Mouse (Mus musculus): ENCODE measurements around the gene Ddb2.

The Ddb2 gene

DNA sequence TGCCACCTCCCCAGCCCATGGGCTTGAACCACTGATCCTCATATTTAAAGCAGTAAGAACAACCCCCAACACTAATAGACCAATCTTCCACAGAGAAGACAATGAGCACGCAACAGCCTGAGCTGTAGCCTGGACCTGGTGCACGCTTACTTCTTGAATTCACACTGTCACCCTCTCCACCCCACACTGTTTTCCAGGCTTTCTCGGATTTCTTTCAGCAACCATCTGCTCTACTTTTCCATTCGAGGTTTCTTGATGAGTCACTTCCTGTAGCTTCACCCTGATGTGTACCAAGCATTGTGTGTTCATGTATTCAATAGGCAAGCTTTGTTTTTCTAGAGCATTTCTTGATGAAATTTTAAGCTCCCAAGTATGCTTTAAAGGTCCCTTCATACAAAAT, 49.4 kb downstream of the Ddb2 start:
- in situ Hi-C loops (cut with MboI, MseI): no loop called here

DNA sequence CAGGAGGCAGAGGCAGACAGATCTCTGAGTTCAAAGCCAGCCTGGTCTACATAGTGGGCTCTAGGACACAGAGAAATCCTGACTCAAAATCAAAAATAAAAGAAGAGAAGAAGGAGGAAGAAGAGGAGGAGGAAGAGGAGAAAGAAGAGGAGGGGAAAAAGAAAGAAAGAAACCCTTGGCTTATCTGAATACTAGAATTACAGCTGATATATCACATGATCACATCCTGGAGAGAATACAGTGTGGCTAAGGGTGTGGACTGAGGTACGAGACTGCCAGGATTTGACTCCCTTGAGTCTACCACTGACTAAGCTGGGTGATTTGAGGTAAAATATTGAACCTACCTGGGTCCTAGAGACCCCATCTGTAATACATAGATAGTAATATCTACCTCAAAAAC, 50.6 kb downstream of the Ddb2 start:
- in situ Hi-C loops (cut with MboI, MseI): no loop called here

DNA sequence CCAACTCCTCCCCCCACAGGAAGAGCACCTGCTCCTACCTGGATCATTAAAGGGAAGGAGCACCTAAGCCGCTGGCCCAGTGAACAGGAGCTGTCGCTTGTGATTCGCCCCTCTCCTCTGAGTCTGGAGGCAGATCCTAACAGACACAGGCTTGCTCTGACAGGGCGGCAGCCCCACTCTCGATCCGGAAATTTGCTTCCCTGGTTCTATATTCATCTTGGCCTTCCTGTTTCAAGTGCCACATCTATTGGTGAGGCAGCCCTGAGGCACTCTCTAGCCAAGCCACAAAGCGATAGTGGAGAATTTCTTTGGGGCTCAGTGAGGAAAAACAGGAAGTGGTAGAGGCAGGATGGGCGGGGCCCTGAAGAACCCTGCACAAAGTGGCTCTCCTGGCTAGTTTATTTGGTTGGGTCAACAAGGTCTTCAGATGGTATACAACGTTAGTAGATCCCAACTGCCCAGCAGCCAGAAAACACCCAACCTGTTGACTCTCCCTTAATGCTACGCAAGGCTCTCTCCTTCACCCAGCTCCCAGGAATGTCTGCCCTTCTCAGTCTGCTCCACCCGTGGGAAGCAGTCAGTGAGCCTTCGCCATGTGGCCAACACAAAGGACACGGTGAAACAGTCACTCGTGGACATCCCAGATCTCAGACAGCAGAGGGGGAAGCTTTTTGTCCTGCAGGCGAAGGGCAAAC, 52.9 kb downstream of the Ddb2 start, which contains the start of gene Madd:
Gene Madd, minus strand, starts transcription at position 127 of the 695 bp plus-strand sequence.
- in situ Hi-C loops (cut with MboI, MseI): no loop called here

DNA sequence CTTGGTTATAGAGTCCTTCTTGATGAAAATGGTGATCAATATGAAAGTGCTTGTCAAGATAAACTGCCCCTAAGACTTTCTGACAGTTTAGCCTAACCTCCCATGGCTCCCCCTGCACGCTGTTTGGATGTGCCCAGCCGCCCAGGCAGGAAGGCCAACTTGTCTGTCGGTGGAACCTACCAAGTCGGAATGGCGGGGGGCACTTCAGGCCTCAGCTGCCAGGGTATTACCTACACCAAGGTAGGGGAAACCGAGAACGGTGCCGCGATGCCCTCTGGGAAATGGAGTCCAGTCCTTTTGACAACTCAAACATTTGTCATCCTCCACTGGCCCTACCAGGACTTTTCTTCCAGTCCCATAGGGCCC, 53.7 kb downstream of the Ddb2 start:
- in situ Hi-C loops (cut with MboI, MseI): no loop called here

DNA sequence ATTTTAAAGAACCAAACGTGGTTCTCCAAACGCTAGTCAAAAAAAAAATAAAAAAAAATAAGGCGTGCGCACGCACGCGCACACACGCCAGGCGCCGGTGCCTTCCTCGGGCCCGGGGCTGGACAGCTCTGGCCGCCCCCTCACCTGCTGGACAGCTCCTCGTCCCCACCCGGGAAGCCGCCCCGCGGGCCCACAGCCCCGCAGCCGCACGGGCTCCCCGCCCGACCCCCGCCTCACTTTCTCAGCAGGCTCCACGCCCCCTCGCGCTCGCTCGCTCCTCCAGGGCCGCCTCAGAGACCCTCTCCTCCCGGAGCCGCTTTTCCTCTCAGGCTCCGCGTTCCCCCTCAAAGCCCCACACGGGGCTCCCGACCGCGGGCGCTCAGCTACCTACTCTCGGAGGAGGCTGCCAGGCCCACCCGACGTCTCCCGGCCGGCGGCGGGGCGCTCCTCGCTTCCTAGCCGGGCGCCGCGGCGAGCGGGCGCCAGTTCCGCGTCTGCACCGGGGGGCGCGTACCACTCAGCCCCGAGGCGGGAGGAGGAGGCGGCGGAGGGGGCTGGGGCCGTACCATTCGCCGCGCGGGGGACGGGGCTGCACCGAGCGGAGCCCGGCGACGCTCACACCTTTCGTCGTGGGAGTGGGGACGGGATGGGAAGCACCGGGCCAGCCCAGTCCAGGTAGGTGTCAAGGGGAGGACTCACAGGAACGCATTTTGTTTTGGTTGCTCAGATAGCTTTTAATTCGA, 54.2 kb downstream of the Ddb2 start:
- in situ Hi-C loops (cut with MboI, MseI): no loop called here

DNA sequence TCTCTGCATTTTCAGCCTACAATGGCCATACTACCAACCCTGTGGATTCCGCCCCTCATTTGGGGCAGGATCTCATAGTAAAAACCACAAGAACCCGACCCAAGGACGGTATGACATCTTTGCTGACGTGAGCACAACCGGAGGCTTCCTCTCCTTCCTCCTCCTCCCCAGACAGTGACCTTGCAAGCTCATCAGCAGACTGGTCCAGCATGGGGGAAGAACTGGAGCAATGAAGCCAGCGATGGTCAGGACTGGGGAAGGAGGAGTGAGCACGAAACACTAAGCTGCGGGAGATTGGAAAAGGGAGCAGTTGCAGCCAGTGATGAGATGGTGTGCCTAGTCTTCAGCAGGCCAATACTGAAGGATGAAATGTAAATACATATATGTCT, 54.8 kb downstream of the Ddb2 start:
- in situ Hi-C loops (cut with MboI, MseI): no loop called here

DNA sequence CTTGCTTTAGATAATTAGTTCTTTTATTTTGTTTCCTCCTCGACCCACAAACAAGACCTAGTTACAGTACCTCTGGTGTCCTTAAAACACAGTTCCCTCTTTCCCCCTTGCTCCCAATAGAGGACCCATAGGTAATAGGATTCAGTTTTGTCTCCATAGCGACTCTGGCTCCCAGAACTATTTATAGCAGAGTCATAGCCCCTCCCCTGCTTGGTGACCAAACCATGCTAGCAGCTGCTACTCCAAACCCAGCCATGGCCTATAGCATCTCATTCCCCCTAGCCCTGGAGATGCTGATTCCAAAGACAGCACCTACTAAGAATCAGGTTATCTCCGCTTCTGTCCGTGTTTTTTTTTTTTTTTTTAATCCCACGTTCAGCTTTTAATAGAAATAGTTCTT, 56.1 kb downstream of the Ddb2 start:
- in situ Hi-C loops (cut with MboI, MseI): no loop called here

DNA sequence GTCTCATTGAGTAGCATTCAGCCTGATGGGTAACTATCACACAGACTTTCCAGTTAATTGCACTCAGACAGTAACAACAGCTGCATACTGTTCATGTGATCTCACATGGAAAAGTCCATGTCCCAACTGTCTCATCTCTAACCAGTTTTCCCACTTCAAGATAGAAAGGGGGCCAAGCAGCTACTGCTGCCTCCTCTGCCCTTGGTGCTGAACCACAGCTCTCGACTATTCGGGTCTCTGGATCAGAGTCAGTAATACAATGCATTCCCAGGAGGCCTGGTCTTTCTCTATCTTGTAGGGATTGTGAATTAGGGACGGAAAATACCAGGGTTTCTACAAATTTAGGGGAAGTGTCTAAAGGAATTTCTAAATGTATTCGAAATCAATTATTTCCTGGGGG, 57.0 kb downstream of the Ddb2 start:
- in situ Hi-C loops (cut with MboI, MseI): no loop called here

DNA sequence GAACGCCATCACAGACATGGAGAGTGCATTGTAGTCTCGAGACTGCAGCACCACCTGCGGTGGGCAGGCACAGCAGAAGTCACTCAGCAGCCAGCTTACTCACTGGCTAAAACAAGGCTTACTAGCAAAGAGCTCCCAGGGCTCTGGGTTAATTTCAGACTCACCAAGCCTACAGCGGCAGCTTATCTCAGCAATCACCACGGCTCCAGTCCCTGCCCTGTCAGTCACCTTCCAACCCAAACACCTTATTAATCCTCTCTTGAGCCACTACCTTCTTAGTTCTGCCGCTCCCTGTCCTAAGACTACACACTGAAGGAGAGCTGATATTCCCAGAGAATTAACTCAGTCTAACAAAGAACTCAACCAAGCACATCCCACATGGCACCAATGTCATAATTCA, 60.5 kb downstream of the Ddb2 start:
- in situ Hi-C loops (cut with MboI, MseI): no loop called here

DNA sequence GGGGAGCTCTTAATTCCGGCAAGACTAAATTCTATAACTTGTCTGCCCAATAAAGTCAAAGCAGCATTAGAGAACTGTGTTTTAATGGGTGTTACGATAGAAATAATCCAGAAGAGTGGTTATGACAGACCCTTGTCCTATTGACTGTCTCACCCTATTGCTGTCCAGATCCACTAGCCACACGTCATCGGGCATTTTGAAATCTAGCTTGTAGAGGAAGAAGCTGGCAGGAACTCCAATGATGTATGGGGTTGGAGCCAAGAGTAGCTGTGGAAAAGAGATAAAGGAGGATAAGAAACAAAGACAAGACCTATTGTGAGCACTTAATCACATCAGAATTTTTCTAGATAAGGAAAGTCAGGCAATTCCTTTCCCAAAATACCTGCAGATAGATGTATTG, 61.3 kb downstream of the Ddb2 start:
- in situ Hi-C loops (cut with MboI, MseI): no loop called here

DNA sequence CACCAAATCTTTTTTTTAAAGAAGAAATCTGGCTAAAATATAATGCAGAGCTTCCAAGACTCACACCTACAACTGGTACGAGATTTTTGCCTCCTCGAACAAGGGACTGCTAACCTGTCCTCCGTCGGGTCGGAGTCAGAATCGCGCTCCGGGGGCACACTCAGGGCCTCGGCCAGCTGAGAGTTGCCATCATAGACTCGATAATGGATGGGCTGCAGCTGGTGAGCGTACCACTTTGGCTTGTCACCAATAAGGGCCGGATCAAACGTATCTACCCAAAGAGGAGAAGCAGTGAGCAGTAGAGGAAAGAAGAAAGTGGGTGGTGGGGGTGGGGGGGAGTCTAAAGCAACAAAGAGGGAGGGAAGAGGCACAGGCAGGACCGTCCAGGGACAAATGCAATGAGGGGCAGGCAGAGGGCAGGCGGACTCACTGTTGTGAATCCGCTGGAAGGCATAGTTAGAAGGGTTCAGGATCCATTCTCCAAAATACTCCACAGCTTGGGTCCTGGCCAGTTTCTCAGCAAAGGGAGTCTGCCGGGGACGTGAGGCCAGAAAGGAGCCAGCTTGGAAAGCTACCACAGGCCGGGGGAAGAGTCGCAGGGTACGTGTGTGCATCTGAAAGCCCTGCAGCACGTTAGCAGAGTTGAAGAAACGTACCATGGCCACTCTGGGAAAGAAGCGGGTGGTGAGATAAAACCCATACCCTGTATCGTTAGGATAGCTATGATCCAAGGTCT, 67.0 kb downstream of the Ddb2 start:
- in situ Hi-C loops (cut with MboI, MseI): loop anchor here (10.0 kb wide), 2 partner anchors 405 to 445 kb away; no protein-coding TSS in a partner anchor

DNA sequence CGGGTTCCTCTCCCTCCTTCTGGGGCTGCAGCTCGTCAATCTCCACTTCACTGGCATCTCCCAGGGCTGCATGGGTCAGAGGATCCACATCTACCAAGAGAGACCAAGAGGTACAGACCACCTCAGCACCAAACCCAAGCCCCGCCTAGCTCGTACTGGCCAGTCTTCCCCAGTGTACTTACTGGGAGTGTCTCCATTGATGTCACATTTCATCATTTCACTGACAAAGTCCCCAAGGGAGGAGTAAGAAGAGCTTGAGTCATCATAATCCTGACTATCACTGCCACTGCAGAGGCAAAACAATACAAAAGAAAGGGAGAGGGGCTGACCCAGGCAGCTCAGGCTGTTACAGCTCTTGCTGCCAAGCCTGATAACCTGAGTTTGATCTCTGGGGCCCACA, 69.2 kb downstream of the Ddb2 start:
- in situ Hi-C loops (cut with MboI, MseI): loop anchor here (10.0 kb wide), 2 partner anchors 407 to 443 kb away; no protein-coding TSS in a partner anchor

DNA sequence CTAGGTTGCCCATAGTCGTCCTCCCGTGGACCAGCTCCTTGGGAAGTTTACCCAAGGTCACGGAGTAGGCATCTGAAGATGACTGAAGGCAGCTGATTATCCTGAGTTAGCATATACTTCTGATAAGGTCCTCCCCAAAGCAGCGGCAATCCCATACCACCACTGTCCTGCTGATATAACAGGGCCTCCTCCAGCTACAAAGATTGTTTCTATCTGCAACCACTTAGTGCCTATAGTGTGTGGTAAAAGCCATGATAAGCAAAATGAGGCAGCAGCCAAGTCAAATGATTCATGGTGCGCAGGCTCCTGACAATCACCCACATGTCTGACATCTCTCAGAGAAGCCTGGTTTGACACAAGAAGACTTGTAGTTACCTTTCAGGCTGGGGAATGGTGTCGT, 71.8 kb downstream of the Ddb2 start:
- in situ Hi-C loops (cut with MboI, MseI): loop anchor here (10.0 kb wide), 2 partner anchors 410 to 440 kb away; no protein-coding TSS in a partner anchor

DNA sequence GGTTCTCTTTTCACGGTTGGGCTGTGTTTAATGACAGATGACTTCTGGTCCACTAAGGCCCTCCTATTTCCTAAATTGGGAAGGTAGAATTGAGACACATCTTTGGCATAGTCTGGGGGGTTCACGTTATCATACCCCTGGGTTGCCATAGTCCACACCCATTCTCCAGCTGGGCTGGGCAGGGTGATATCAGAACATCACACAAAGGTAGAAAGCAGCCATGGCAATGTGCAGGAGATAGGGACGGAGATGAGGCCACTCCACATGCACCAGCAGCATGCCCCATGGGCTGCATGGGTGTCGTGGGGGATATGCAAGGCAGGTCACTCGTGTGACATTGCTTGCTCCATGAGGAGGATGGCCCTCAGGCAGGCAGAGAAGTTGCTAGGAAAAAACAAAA, 73.2 kb downstream of the Ddb2 start:
- in situ Hi-C loops (cut with MboI, MseI): loop anchor here (10.0 kb wide), 2 partner anchors 411 to 439 kb away; no protein-coding TSS in a partner anchor

DNA sequence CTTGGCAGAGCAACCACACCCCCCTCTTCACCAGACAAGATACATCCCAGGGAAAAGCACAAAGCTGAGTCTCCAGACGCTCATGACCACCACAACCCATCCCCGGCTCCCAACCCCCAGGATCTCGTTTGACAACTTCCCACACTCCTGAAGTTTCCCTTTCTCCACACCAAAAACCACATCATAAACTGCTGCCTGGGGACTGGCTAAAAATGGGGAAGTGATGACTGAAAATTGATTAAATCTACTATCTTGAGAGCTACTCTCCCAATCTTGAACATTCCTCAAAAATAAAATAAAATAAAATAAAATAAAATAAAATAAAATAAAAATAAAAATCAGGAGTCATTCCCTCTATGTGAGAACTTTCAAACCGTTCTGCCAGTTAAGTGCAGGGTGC, 73.8 kb downstream of the Ddb2 start:
- in situ Hi-C loops (cut with MboI, MseI): loop anchor here (10.0 kb wide), 2 partner anchors 412 to 438 kb away; no protein-coding TSS in a partner anchor

All from T-helper 1 cell (primary cell).